Mouse (Mus musculus): ENCODE data around the gene Bbs12. TPM values are rescaled to one million over a fixed set of nuclear protein-coding genes. Genes with fewer than 3 reads are reported as not detected.
A peak's percentile ranks its signal among the peaks of the same experiment; 100 is the strongest.

The Bbs12 gene
- polyA plus RNA-seq (2014; fragmentation: Nextera tagmentation; extraction: Ambion mirVana): 6.8 and 8.3 TPM in 2 replicates

- Histone ChIP-seq H3K27ac (ENCODE audit: low read depth, low read length) (no peak within 1 kb of the TSS), H3K9me3 (ENCODE audit: control insufficient read depth, low read length) (no peaks in the 10 kb centered on the region), H3K36me3 (ENCODE audit: control insufficient read depth, insufficient read depth, low read length) (no peaks in the 10 kb centered on the region), H3K4me3 (ENCODE audit: low read depth, low read length) (peak within 1 kb of the TSS; percentile 85), H3K4me1 (ENCODE audit: control insufficient read depth, insufficient read depth, low read length) (peaks cover 8% of the 10 kb centered on the region; the same call in 1 of the 2 replicates), H3K27me3 (ENCODE audit: control insufficient read depth, insufficient read depth, low read length) (no peaks in the 10 kb centered on the region), H3K4me2 (peak within 1 kb of the TSS; percentile 55), H3K9ac (ENCODE audit: low read length) (peak within 1 kb of the TSS; percentile 87)
- ATAC-seq (ENCODE audit: low FRiP score): peak; percentile 100
- under 1% methylated on average over 53 of the region's 54 CpGs for WGBS
- peak; percentile 100 for DNase-seq (ENCODE audit: low spot score, missing footprints)
Observed at GRCm38 (mm10) chr3:37312370-37312941, at the start of gene Bbs12, which contains the start of gene Cetn4. Gene Bbs12, plus strand, starts transcription at chr3:37312554. Gene Cetn4, minus strand, starts transcription at chr3:37312708.

DNA sequence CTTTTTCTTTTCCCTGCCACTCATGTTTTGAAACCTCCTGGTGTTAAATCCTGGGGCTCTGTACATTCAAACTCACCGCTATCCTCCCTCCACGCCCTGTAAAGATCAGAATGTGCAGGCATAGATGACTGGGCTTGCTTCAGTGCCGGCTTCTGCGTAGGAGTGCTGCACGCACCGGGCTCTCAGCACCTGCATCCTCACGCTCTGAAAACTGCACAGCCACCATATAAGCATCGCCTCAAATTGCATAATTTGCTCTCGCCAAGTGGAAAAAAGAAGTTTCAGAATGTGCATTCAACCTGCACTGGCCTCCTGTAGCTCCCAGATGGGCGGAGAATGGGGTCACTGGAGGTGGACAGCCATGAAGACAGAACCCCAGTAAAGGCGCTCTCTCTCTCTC lies 44.0 kb upstream of the Bbs12 start:
- Histone ChIP-seq H3K4me1 (ENCODE audit: control insufficient read depth, insufficient read depth, low read length) (no peaks in the 10 kb centered on the region), H3K9ac (ENCODE audit: low read length) (no peak overlapping the region), H3K4me3 (ENCODE audit: low read depth, low read length) (no peak overlapping the region), H3K36me3 (ENCODE audit: control insufficient read depth, insufficient read depth, low read length) (no peaks in the 10 kb centered on the region), H3K4me2 (no peak overlapping the region), H3K9me3 (ENCODE audit: control insufficient read depth, low read length) (no peaks in the 10 kb centered on the region), H3K27me3 (ENCODE audit: control insufficient read depth, insufficient read depth, low read length) (no peaks in the 10 kb centered on the region), H3K27ac (ENCODE audit: low read depth, low read length) (no peak overlapping the region)
- DNase-seq (ENCODE audit: low spot score, missing footprints) (no peak), ATAC-seq (ENCODE audit: low FRiP score) (no peak)
- WGBS: 80% methylated on average over 11 of the region's 11 CpGs

- no peak overlapping the region for H3K9ac ChIP-seq (ENCODE audit: low read length)
- H3K4me2 ChIP-seq: no peak overlapping the region
- H3K9me3 ChIP-seq (ENCODE audit: control insufficient read depth, low read length): no peaks in the 10 kb centered on the region
- no peak overlapping the region for H3K27ac ChIP-seq (ENCODE audit: low read depth, low read length)
- no peaks in the 10 kb centered on the region for H3K4me1 ChIP-seq (ENCODE audit: control insufficient read depth, insufficient read depth, low read length)
- no peaks in the 10 kb centered on the region for H3K36me3 ChIP-seq (ENCODE audit: control insufficient read depth, insufficient read depth, low read length)
- WGBS: 92% methylated on average over 4 of the region's 4 CpGs
- DNase-seq (ENCODE audit: low spot score, missing footprints): no peak
- H3K27me3 ChIP-seq (ENCODE audit: control insufficient read depth, insufficient read depth, low read length): no peaks in the 10 kb centered on the region
- ATAC-seq (ENCODE audit: low FRiP score): no peak
- H3K4me3 ChIP-seq (ENCODE audit: low read depth, low read length): no peak overlapping the region
Observed at GRCm38 (mm10) chr3:37269926-37270325, 42.4 kb upstream of the Bbs12 start.

DNA sequence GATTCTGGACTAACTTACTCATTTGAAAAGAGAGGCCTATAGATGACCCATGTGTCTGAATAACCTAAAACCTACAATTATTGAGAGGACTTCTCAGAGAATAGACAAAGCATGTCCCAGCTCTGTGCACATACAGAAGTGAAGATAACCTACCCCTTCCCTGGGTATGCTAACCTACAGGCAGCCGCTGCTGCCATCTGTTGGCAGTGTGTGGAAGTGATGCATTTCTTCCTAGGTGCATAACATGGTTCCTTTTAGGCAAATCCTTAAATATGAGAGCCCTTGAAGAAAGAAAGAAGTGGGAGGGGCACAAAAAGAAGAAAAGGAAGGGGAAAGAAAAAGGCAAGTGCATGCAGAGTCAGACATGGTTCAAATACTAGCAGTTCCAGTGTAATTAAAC lies 41.1 kb upstream of the Bbs12 start:
- no peak overlapping the region for H3K4me3 ChIP-seq (ENCODE audit: low read depth, low read length)
- no peak overlapping the region for H3K4me2 ChIP-seq
- no peaks in the 10 kb centered on the region for H3K4me1 ChIP-seq (ENCODE audit: control insufficient read depth, insufficient read depth, low read length)
- WGBS: 11% methylated on average over 1 of the region's 1 CpGs
- H3K9ac ChIP-seq (ENCODE audit: low read length): no peak overlapping the region
- no peaks in the 10 kb centered on the region for H3K27me3 ChIP-seq (ENCODE audit: control insufficient read depth, insufficient read depth, low read length)
- DNase-seq (ENCODE audit: low spot score, missing footprints): peak; percentile 87
- H3K9me3 ChIP-seq (ENCODE audit: control insufficient read depth, low read length): no peaks in the 10 kb centered on the region
- H3K27ac ChIP-seq (ENCODE audit: low read depth, low read length): no peak overlapping the region
- ATAC-seq (ENCODE audit: low FRiP score): no peak
- no peaks in the 10 kb centered on the region for H3K36me3 ChIP-seq (ENCODE audit: control insufficient read depth, insufficient read depth, low read length)

- no peak overlapping the region for H3K27ac ChIP-seq (ENCODE audit: low read depth, low read length)
- no peaks in the 10 kb centered on the region for H3K36me3 ChIP-seq (ENCODE audit: control insufficient read depth, insufficient read depth, low read length)
- no peak for DNase-seq (ENCODE audit: low spot score, missing footprints)
- WGBS: 87% methylated on average over 7 of the region's 7 CpGs
- H3K9ac ChIP-seq (ENCODE audit: low read length): no peak overlapping the region
- no peak overlapping the region for H3K4me2 ChIP-seq
- H3K4me1 ChIP-seq (ENCODE audit: control insufficient read depth, insufficient read depth, low read length): no peaks in the 10 kb centered on the region
- ATAC-seq (ENCODE audit: low FRiP score): no peak
- no peaks in the 10 kb centered on the region for H3K9me3 ChIP-seq (ENCODE audit: control insufficient read depth, low read length)
- H3K27me3 ChIP-seq (ENCODE audit: control insufficient read depth, insufficient read depth, low read length): no peaks in the 10 kb centered on the region
- H3K4me3 ChIP-seq (ENCODE audit: low read depth, low read length): no peak overlapping the region
Observed at GRCm38 (mm10) chr3:37273092-37273491, 39.3 kb upstream of the Bbs12 start.

- Histone ChIP-seq H3K4me3 (ENCODE audit: low read depth, low read length) (no peak overlapping the region), H3K4me2 (no peak overlapping the region), H3K36me3 (ENCODE audit: control insufficient read depth, insufficient read depth, low read length) (no peaks in the 10 kb centered on the region), H3K9me3 (ENCODE audit: control insufficient read depth, low read length) (no peaks in the 10 kb centered on the region), H3K9ac (ENCODE audit: low read length) (no peak overlapping the region), H3K4me1 (ENCODE audit: control insufficient read depth, insufficient read depth, low read length) (no peaks in the 10 kb centered on the region), H3K27ac (ENCODE audit: low read depth, low read length) (no peak overlapping the region), H3K27me3 (ENCODE audit: control insufficient read depth, insufficient read depth, low read length) (no peaks in the 10 kb centered on the region)
- 77% methylated on average over 6 of the region's 6 CpGs for WGBS
- ATAC-seq (ENCODE audit: low FRiP score) (no peak), DNase-seq (ENCODE audit: low spot score, missing footprints) (no peak)
Observed at GRCm38 (mm10) chr3:37274661-37275060, 37.7 kb upstream of the Bbs12 start.

DNA sequence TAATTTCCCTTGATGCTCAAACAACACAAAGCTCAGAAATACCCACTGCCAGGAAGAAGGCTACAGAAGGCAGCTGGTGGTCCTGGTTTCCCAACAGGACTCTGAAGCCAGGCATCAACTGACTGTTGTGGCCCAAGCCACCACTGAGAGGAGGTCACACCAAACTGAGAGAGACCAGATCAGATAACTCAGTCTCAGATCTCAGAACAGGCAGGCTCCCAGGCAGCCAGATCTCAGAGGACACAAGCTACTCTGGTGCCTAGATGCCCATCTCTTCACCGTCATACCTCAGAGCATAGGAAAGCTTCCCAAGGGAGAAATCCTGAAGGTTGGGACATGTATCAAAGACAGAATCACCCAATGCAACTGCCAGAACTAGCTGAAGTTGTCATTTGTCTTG lies 32.1 kb upstream of the Bbs12 start:
- Histone ChIP-seq H3K4me3 (ENCODE audit: low read depth, low read length) (no peak overlapping the region), H3K4me2 (no peak overlapping the region), H3K27me3 (ENCODE audit: control insufficient read depth, insufficient read depth, low read length) (no peaks in the 10 kb centered on the region), H3K36me3 (ENCODE audit: control insufficient read depth, insufficient read depth, low read length) (no peaks in the 10 kb centered on the region), H3K27ac (ENCODE audit: low read depth, low read length) (no peak overlapping the region), H3K4me1 (ENCODE audit: control insufficient read depth, insufficient read depth, low read length) (no peaks in the 10 kb centered on the region), H3K9ac (ENCODE audit: low read length) (no peak overlapping the region), H3K9me3 (ENCODE audit: control insufficient read depth, low read length) (no peaks in the 10 kb centered on the region)
- 90% methylated on average over 1 of the region's 1 CpGs for WGBS
- DNase-seq (ENCODE audit: low spot score, missing footprints) (no peak), ATAC-seq (ENCODE audit: low FRiP score) (no peak)

- DNase-seq (ENCODE audit: low spot score, missing footprints) (no peak), ATAC-seq (ENCODE audit: low FRiP score) (no peak)
- WGBS: 91% methylated on average over 8 of the region's 8 CpGs
- Histone ChIP-seq H3K27ac (ENCODE audit: low read depth, low read length) (no peak overlapping the region), H3K9ac (ENCODE audit: low read length) (no peak overlapping the region), H3K27me3 (ENCODE audit: control insufficient read depth, insufficient read depth, low read length) (no peaks in the 10 kb centered on the region), H3K4me2 (no peak overlapping the region), H3K9me3 (ENCODE audit: control insufficient read depth, low read length) (no peaks in the 10 kb centered on the region), H3K4me1 (ENCODE audit: control insufficient read depth, insufficient read depth, low read length) (no peaks in the 10 kb centered on the region), H3K36me3 (ENCODE audit: control insufficient read depth, insufficient read depth, low read length) (no peaks in the 10 kb centered on the region), H3K4me3 (ENCODE audit: low read depth, low read length) (no peak overlapping the region)
Observed at GRCm38 (mm10) chr3:37280871-37281270, 31.5 kb upstream of the Bbs12 start.

GRCm38 (mm10) chr3:37282299-37282922 lies 29.9 kb upstream of the Bbs12 start:
- Histone ChIP-seq H3K36me3 (ENCODE audit: control insufficient read depth, insufficient read depth, low read length) (no peaks in the 10 kb centered on the region), H3K4me3 (ENCODE audit: low read depth, low read length) (no peak overlapping the region), H3K27me3 (ENCODE audit: control insufficient read depth, insufficient read depth, low read length) (no peaks in the 10 kb centered on the region), H3K27ac (ENCODE audit: low read depth, low read length) (no peak overlapping the region), H3K4me1 (ENCODE audit: control insufficient read depth, insufficient read depth, low read length) (no peaks in the 10 kb centered on the region), H3K9me3 (ENCODE audit: control insufficient read depth, low read length) (no peaks in the 10 kb centered on the region), H3K9ac (ENCODE audit: low read length) (no peak overlapping the region), H3K4me2 (no peak overlapping the region)
- WGBS: 83% methylated on average over 11 of the region's 11 CpGs
- no peak for ATAC-seq (ENCODE audit: low FRiP score)
- DNase-seq (ENCODE audit: low spot score, missing footprints): no peak

Data from midbrain, embryonic 11.5 days (tissue).